Mouse (Mus musculus): Measurements from ENCODE around the gene Acp1.

- no peak for TF ChIP-seq POLR2A (IDR thresholded peaks at IDR 0.05; ENCODE audit: low read depth, low read length)
- no peak for TF ChIP-seq CTCF (IDR thresholded peaks at IDR 0.05; ENCODE audit: borderline replicate concordance, insufficient read depth, low read length)
Measured at GRCm38 (mm10) chr12:30936899-30937298, 25.5 kb upstream of the Acp1 start.

All from embryonic fibroblast, embryonic 13.5 days (primary cell).